Mouse (Mus musculus) neural tube, embryonic 13.5 days (tissue): ENCODE results near the gene Creb5. TPM values are rescaled to one million over a fixed set of nuclear protein-coding genes. Genes with fewer than 3 reads are reported as not detected.

Source experiments
- ATAC-seq: fragments of 200-750 bp; cut with Nextera tagmentation; 2 replicates; pipeline ENCODE4 v1.8.0; 2017; ENCODE audit warnings: low read depth, mild to moderate bottlenecking, moderate TSS enrichment, moderate library complexity
- H3K27ac ChIP-seq: fragments of 300-500 bp; sonication (generic); replicated peaks from 2 replicates; pipeline ENCODE4 v1.5.1; 2015; ENCODE audit warnings: moderate library complexity, mild to moderate bottlenecking, inconsistent platforms
- H3K27me3 ChIP-seq: fragments of 300-500 bp; sonication (generic); 2 replicates; pipeline ENCODE4 v1.6.1; 2015; ENCODE audit warnings: mild to moderate bottlenecking, inconsistent platforms
- H3K36me3 ChIP-seq: fragments of 300-500 bp; sonication (generic); 2 replicates; pipeline ENCODE4 v1.6.1; 2015; ENCODE audit warnings: mild to moderate bottlenecking, inconsistent platforms
- H3K4me1 ChIP-seq: fragments of 300-500 bp; sonication (generic); replicated peaks from 2 replicates; pipeline ENCODE4 v1.6.1; 2015; ENCODE audit warnings: inconsistent platforms
- H3K4me2 ChIP-seq: fragments of 300-500 bp; sonication (generic); 2 replicates; pipeline ENCODE4 v1.6.1; 2015; ENCODE audit warnings: inconsistent platforms, mild to moderate bottlenecking, moderate library complexity
- H3K4me3 ChIP-seq: fragments of 300-500 bp; sonication (generic); 2 replicates; pipeline ENCODE4 v1.5.1; 2015; ENCODE audit warnings: mild to moderate bottlenecking, inconsistent platforms
- H3K9ac ChIP-seq: fragments of 300-500 bp; sonication (generic); 2 replicates; pipeline ENCODE4 v1.6.1; 2015; ENCODE audit warnings: moderate library complexity, mild to moderate bottlenecking, inconsistent platforms
- H3K9me3 ChIP-seq: fragments of 300-500 bp; sonication (generic); 2 replicates; pipeline ENCODE4 v1.6.1; 2016; ENCODE audit warnings: inconsistent platforms
- WGBS: fragments of 180-500 bp; shearing (Covaris S2); methylation state at CpG from one replicate; pipeline ENCODE4 v1.1.7; 2015; 5-methylcytosine and 5-hydroxymethylcytosine counted together
- polyA plus RNA-seq: library from polyadenylated mRNA; unstranded; fragments of >200 nt; fragmentation: Nextera tagmentation; extraction: Ambion mirVana; gene quantifications from 2 replicates; pipeline ENCODE4 v1.2.1, GENCODE M21; 2015

The Creb5 gene
- polyA plus RNA-seq, 1 experiment from 2014 or later, result 11.9 TPM

- Histone ChIP-seq H3K27me3 (peaks cover 77% of the 10 kb centered on the region), H3K9me3 (no peaks in the 10 kb centered on the region), H3K36me3 (no peaks in the 10 kb centered on the region), H3K9ac (no peak overlapping the region), H3K4me3 (no peak overlapping the region), H3K4me2 (peak overlapping the region; percentile 90), H3K27ac (no peak overlapping the region), H3K4me1 (peaks cover 42% of the 10 kb centered on the region)
- no peak for ATAC-seq
- WGBS, result 8% methylated on average over 5 of the region's 5 CpGs
These were observed 2.6 kb downstream of the Creb5 start for GRCm38 (mm10) chr6:53289659-53290058.

- WGBS, result 36% methylated on average over 8 of the region's 8 CpGs
- Histone ChIP-seq H3K36me3 (no peaks in the 10 kb centered on the region), H3K4me1 (peaks cover 42% of the 10 kb centered on the region), H3K4me3 (no peak overlapping the region), H3K27me3 (peaks cover 70% of the 10 kb centered on the region), H3K27ac (no peak overlapping the region), H3K9me3 (no peaks in the 10 kb centered on the region), H3K4me2 (peak overlapping the region; percentile 20; the same call in 1 of the 2 replicates), H3K9ac (no peak overlapping the region)
- no peak for ATAC-seq
These were observed 3.3 kb downstream of the Creb5 start for GRCm38 (mm10) chr6:53290215-53290990.

- no peaks in the 10 kb centered on the region for H3K36me3 ChIP-seq
- WGBS, result 67% methylated on average over 1 of the region's 1 CpGs
- H3K4me3 ChIP-seq, result no peak overlapping the region
- peaks cover 24% of the 10 kb centered on the region for H3K4me1 ChIP-seq
- no peak for ATAC-seq
- H3K9me3 ChIP-seq, result no peaks in the 10 kb centered on the region
- no peak overlapping the region for H3K4me2 ChIP-seq
- H3K27me3 ChIP-seq, result peaks cover 45% of the 10 kb centered on the region
- no peak overlapping the region for H3K27ac ChIP-seq
- no peak overlapping the region for H3K9ac ChIP-seq
These were observed 5.9 kb downstream of the Creb5 start for GRCm38 (mm10) chr6:53292931-53293330.

GRCm38 (mm10) chr6:53297851-53298250, 10.8 kb downstream of the Creb5 start:
- H3K9ac ChIP-seq, result no peak overlapping the region
- H3K9me3 ChIP-seq, result no peaks in the 10 kb centered on the region
- no peaks in the 10 kb centered on the region for H3K36me3 ChIP-seq
- H3K27ac ChIP-seq, result no peak overlapping the region
- no peaks in the 10 kb centered on the region for H3K4me1 ChIP-seq
- 0 out of 2 replicates have a peak, but pooled peaks cover 2% of the 10 kb centered on the region for H3K27me3 ChIP-seq
- 78% methylated on average over 5 of the region's 5 CpGs for WGBS
- no peak for ATAC-seq
- H3K4me2 ChIP-seq, result no peak overlapping the region
- H3K4me3 ChIP-seq, result no peak overlapping the region

- Histone ChIP-seq H3K27ac (no peak overlapping the region), H3K9ac (no peak overlapping the region), H3K4me3 (no peak overlapping the region), H3K4me1 (peaks cover 5% of the 10 kb centered on the region), H3K36me3 (no peaks in the 10 kb centered on the region), H3K27me3 (no peaks in the 10 kb centered on the region), H3K4me2 (no peak overlapping the region), H3K9me3 (no peaks in the 10 kb centered on the region)
- 85% methylated on average over 2 of the region's 2 CpGs for WGBS
- no peak for ATAC-seq
These were observed 17.1 kb downstream of the Creb5 start for GRCm38 (mm10) chr6:53304201-53304600.

GRCm38 (mm10) chr6:53306156-53306555, 19.1 kb downstream of the Creb5 start:
- Histone ChIP-seq H3K27ac (no peak overlapping the region), H3K9ac (no peak overlapping the region), H3K4me3 (no peak overlapping the region), H3K4me1 (peaks cover 14% of the 10 kb centered on the region), H3K36me3 (no peaks in the 10 kb centered on the region), H3K9me3 (no peaks in the 10 kb centered on the region), H3K4me2 (no peak overlapping the region), H3K27me3 (no peaks in the 10 kb centered on the region)
- ATAC-seq, result no peak
- WGBS, result 84% methylated on average over 4 of the region's 4 CpGs

- ATAC-seq, result no peak
- Histone ChIP-seq H3K27ac (no peak overlapping the region), H3K9ac (no peak overlapping the region), H3K4me2 (no peak overlapping the region), H3K4me3 (no peak overlapping the region), H3K36me3 (no peaks in the 10 kb centered on the region), H3K9me3 (no peaks in the 10 kb centered on the region), H3K4me1 (peaks cover 17% of the 10 kb centered on the region), H3K27me3 (no peaks in the 10 kb centered on the region)
- WGBS, result 50% methylated on average over 5 of the region's 5 CpGs
These were observed 19.6 kb downstream of the Creb5 start for GRCm38 (mm10) chr6:53306710-53307109.

GRCm38 (mm10) chr6:53308684-53309083, 21.6 kb downstream of the Creb5 start:
- Histone ChIP-seq H3K27ac (no peak overlapping the region), H3K27me3 (no peaks in the 10 kb centered on the region), H3K4me2 (no peak overlapping the region), H3K9ac (no peak overlapping the region), H3K4me3 (no peak overlapping the region), H3K9me3 (no peaks in the 10 kb centered on the region), H3K4me1 (peaks cover 17% of the 10 kb centered on the region), H3K36me3 (no peaks in the 10 kb centered on the region)
- WGBS, result 56% methylated on average over 6 of the region's 6 CpGs
- no peak for ATAC-seq

GRCm38 (mm10) chr6:53313604-53314003, 26.5 kb downstream of the Creb5 start:
- WGBS, result 92% methylated on average over 6 of the region's 6 CpGs
- no peaks in the 10 kb centered on the region for H3K9me3 ChIP-seq

GRCm38 (mm10) chr6:53314126-53314525, 27.1 kb downstream of the Creb5 start:
- ATAC-seq, result no peak
- no peaks in the 10 kb centered on the region for H3K36me3 ChIP-seq
- no peaks in the 10 kb centered on the region for H3K9me3 ChIP-seq
- 71% methylated on average over 10 of the region's 10 CpGs for WGBS
- H3K27me3 ChIP-seq, result no peaks in the 10 kb centered on the region
- peaks cover 12% of the 10 kb centered on the region; the same call in 1 of the 2 replicates for H3K4me1 ChIP-seq
- no peak overlapping the region for H3K9ac ChIP-seq
- H3K4me2 ChIP-seq, result no peak overlapping the region
- H3K27ac ChIP-seq, result no peak overlapping the region
- no peak overlapping the region for H3K4me3 ChIP-seq

More at GRCm38 (mm10) chr6:53313604-53314003, 26.5 kb downstream of the Creb5 start:
- Histone ChIP-seq H3K4me3 (no peak overlapping the region), H3K27me3 (no peaks in the 10 kb centered on the region), H3K36me3 (no peaks in the 10 kb centered on the region), H3K4me2 (no peak overlapping the region), H3K9ac (no peak overlapping the region), H3K27ac (no peak overlapping the region), H3K4me1 (peaks cover 16% of the 10 kb centered on the region)
- ATAC-seq, result no peak

GRCm38 (mm10) chr6:53319543-53320325, 32.7 kb downstream of the Creb5 start:
- Histone ChIP-seq H3K4me3 (no peak overlapping the region), H3K27ac (no peak overlapping the region), H3K4me1 (no peaks in the 10 kb centered on the region), H3K27me3 (no peaks in the 10 kb centered on the region), H3K4me2 (no peak overlapping the region), H3K9me3 (no peaks in the 10 kb centered on the region), H3K9ac (no peak overlapping the region), H3K36me3 (no peaks in the 10 kb centered on the region)
- no peak for ATAC-seq
- 82% methylated on average over 17 of the region's 17 CpGs for WGBS

- Histone ChIP-seq H3K9me3 (no peaks in the 10 kb centered on the region), H3K4me2 (no peak overlapping the region), H3K9ac (no peak overlapping the region), H3K4me1 (peaks cover 6% of the 10 kb centered on the region; the same call in 1 of the 2 replicates), H3K27ac (no peak overlapping the region), H3K27me3 (no peaks in the 10 kb centered on the region), H3K36me3 (no peaks in the 10 kb centered on the region), H3K4me3 (no peak overlapping the region)
- no peak for ATAC-seq
- WGBS, result 34% methylated on average over 9 of the region's 9 CpGs
These were observed 50.3 kb downstream of the Creb5 start for GRCm38 (mm10) chr6:53337398-53337797.
